Comparison of ENCODE assay signal across 15 mouse cellular contexts in genomic region chr16:57718982-57719381, GRCm38 (mm10). TPM values are rescaled to one million over a fixed set of nuclear protein-coding genes. Genes with fewer than 3 reads are reported as not detected.
DNase-seq lines count a peak whose midpoint lies in the region; ATAC-seq and TF ChIP-seq lines count a peak whose summit lies in the region.
"Had no signal": no experiment of that assay in that cellular context is flagged by ENCODE, and none has a peak within 500 bp of the region (broad histone marks: within the 10 kb centered on the region; RNA-seq: fewer than 3 reads in every experiment).

No protein-coding gene starts in this region.

- TF ChIP-seq CTCF in left cerebral cortex, adult 2 months (IDR thresholded peaks at IDR 0.05): no peak

- H3K4me1 ChIP-seq in heart, embryonic 11.5 days (ENCODE audit: control insufficient read depth, insufficient read depth, low read length): no peaks in the 10 kb centered on the region
- H3K4me1 ChIP-seq: embryonic facial prominence, embryonic 13.5 days; heart, embryonic 13.5 days; midbrain, embryonic 13.5 days; neural tube, embryonic 15.5 days had no signal

- intact Hi-C loops in left cerebral cortex, postnatal 4 days (cut with DNase I): no loop called here
- intact Hi-C loops in left cerebral cortex, adult 2 months (cut with DNase I): no loop called here
- intact Hi-C loops in heart, postnatal 14 days (cut with DNase I): no loop called here

- no peak for ATAC-seq in heart, embryonic 11.5 days (replicated peaks; ENCODE audit: insufficient number of reproducible peaks, low FRiP score, low TSS enrichment)
- ATAC-seq: midbrain, embryonic 13.5 days had no signal

- 88% methylated on average over 2 of the region's 2 CpGs for WGBS in heart, embryonic 11.5 days (ENCODE audit: insufficient replicate concordance)

- no peak overlapping the region for H3K4me2 ChIP-seq in heart, embryonic 11.5 days
- H3K4me2 ChIP-seq: embryonic facial prominence, embryonic 13.5 days; heart, embryonic 13.5 days; midbrain, embryonic 13.5 days; neural tube, embryonic 15.5 days had no signal

- H3K27ac ChIP-seq in heart, embryonic 11.5 days (ENCODE audit: low read depth, low read length): no peak overlapping the region
- no peak overlapping the region for H3K27ac ChIP-seq in left cerebral cortex, adult 2 months
- H3K27ac ChIP-seq: embryonic facial prominence, embryonic 13.5 days; heart, embryonic 13.5 days; layer of hippocampus, adult 2 months; liver, embryonic 14.5 days; midbrain, embryonic 13.5 days; neural tube, embryonic 15.5 days had no signal

- H3K9ac ChIP-seq in heart, embryonic 11.5 days (ENCODE audit: low read depth, low read length): no peak overlapping the region
- H3K9ac ChIP-seq: embryonic facial prominence, embryonic 13.5 days; heart, embryonic 13.5 days; liver, embryonic 14.5 days; midbrain, embryonic 13.5 days; neural tube, embryonic 15.5 days had no signal

- no peaks in the 10 kb centered on the region for H3K27me3 ChIP-seq in heart, embryonic 11.5 days (ENCODE audit: control insufficient read depth, insufficient read depth, low read length)
- H3K27me3 ChIP-seq: embryonic facial prominence, embryonic 13.5 days; heart, embryonic 13.5 days; midbrain, embryonic 13.5 days; neural tube, embryonic 15.5 days had no signal

- H3K9me3 ChIP-seq in heart, embryonic 11.5 days (replicated peaks; ENCODE audit: control insufficient read depth, low read length): no peaks in the 10 kb centered on the region
- H3K9me3 ChIP-seq: embryonic facial prominence, embryonic 13.5 days; heart, embryonic 13.5 days; midbrain, embryonic 13.5 days; neural tube, embryonic 15.5 days had no signal

- H3K36me3 ChIP-seq in heart, embryonic 11.5 days (ENCODE audit: control insufficient read depth, insufficient read depth, low read length): no peaks in the 10 kb centered on the region
- H3K36me3 ChIP-seq: embryonic facial prominence, embryonic 13.5 days; heart, embryonic 13.5 days; midbrain, embryonic 13.5 days; neural tube, embryonic 15.5 days had no signal

- H3K4me3 ChIP-seq in heart, embryonic 11.5 days (ENCODE audit: low read depth, low read length): no peak overlapping the region
- no peak overlapping the region for H3K4me3 ChIP-seq in left cerebral cortex, adult 2 months
- H3K4me3 ChIP-seq: embryonic facial prominence, embryonic 13.5 days; heart, embryonic 13.5 days; layer of hippocampus, adult 2 months; midbrain, embryonic 13.5 days; myocyte; neural tube, embryonic 15.5 days had no signal

- peak; percentile 86 for DNase-seq in heart, adult 11 months
- DNase-seq in left cerebral cortex, postnatal 4 days: peak; percentile 2
- DNase-seq in left cerebral cortex, adult 2 months (ENCODE audit: extremely low spot score in 1 of 2, low spot score in 2 of 2): no peak
- DNase-seq in heart, postnatal 14 days: peak; percentile 7 to 22
- no peak for DNase-seq in embryo, embryonic 10 days (ENCODE audit: low spot score)
- no peak for DNase-seq in retina, embryonic 14.5 days (ENCODE audit: low spot score)
- DNase-seq: thymus, postnatal 14 days had no signal

RNA-seq across cellular contexts. Expression of gene Col8a1, which starts 35.6 kb away (rescaled TPM):
- polyA plus RNA-seq in heart, embryonic 11.5 days (2014; fragmentation: Nextera tagmentation; extraction: Ambion mirVana): 1.7 and 1.8 TPM in 2 replicates
- total RNA-seq in left cerebral cortex, postnatal 4 days (2021): 1 to 10 TPM; 2.6 to 3.4 TPM
- total RNA-seq in left cerebral cortex, adult 2 months (2021): 1 to 10 TPM; 1.9 to 2.4 TPM
- 1 to 10 TPM; 8.0 to 9.3 TPM for total RNA-seq in heart, postnatal 14 days (2021)

Comparison
In these comparisons a context has a peak if more than half of its experiments do, and no peak if none do; other contexts are left out.
1. DNase-seq: peak in heart, adult 11 months (single experiment), left cerebral cortex, postnatal 4 days (single experiment) and heart, postnatal 14 days (2 of 2); none in left cerebral cortex, adult 2 months (0 of 2), embryo, embryonic 10 days (single experiment) and retina, embryonic 14.5 days (single experiment).